Mouse (Mus musculus): ENCODE data around the gene Itga4.

Itga4 gene

GRCm38 (mm10) chr2:79266480-79266879 lies 11.3 kb downstream of the Itga4 start:
- no peak for DNase-seq (ENCODE audit: low spot score)

- DNase-seq (ENCODE audit: low spot score), result no peak
Measured at GRCm38 (mm10) chr2:79267181-79267580, 12.0 kb downstream of the Itga4 start.

- no peak for DNase-seq (ENCODE audit: low spot score)
Measured at GRCm38 (mm10) chr2:79268863-79269262, 13.6 kb downstream of the Itga4 start.

GRCm38 (mm10) chr2:79270034-79270535 lies 14.9 kb downstream of the Itga4 start:
- no peak for DNase-seq (ENCODE audit: low spot score)

GRCm38 (mm10) chr2:79271838-79272237 lies 16.6 kb downstream of the Itga4 start:
- DNase-seq (ENCODE audit: low spot score), result no peak

GRCm38 (mm10) chr2:79278581-79278980 lies 23.4 kb downstream of the Itga4 start:
- DNase-seq (ENCODE audit: low spot score), result no peak

- DNase-seq (ENCODE audit: low spot score), result no peak
Measured at GRCm38 (mm10) chr2:79284206-79284605, 29.0 kb downstream of the Itga4 start.

GRCm38 (mm10) chr2:79290149-79290548 lies 34.9 kb downstream of the Itga4 start:
- DNase-seq (ENCODE audit: low spot score), result no peak

- no peak for DNase-seq (ENCODE audit: low spot score)
Measured at GRCm38 (mm10) chr2:79291922-79292321, 36.7 kb downstream of the Itga4 start.

GRCm38 (mm10) chr2:79292431-79292830 lies 37.2 kb downstream of the Itga4 start:
- no peak for DNase-seq (ENCODE audit: low spot score)

- DNase-seq (ENCODE audit: low spot score), result no peak
Measured at GRCm38 (mm10) chr2:79302398-79302797, 47.2 kb downstream of the Itga4 start.

GRCm38 (mm10) chr2:79307549-79307948 lies 52.3 kb downstream of the Itga4 start:
- DNase-seq (ENCODE audit: low spot score), result no peak

GRCm38 (mm10) chr2:79309454-79310118 lies 54.4 kb downstream of the Itga4 start:
- no peak for DNase-seq (ENCODE audit: low spot score)

GRCm38 (mm10) chr2:79312499-79312898 lies 57.3 kb downstream of the Itga4 start:
- no peak for DNase-seq (ENCODE audit: low spot score)

- no peak for DNase-seq (ENCODE audit: low spot score)
Measured at GRCm38 (mm10) chr2:79315108-79315507, 59.9 kb downstream of the Itga4 start.

- DNase-seq (ENCODE audit: low spot score), result no peak
Measured at GRCm38 (mm10) chr2:79316182-79316880, 61.1 kb downstream of the Itga4 start.

- peak; percentile 13 for DNase-seq (ENCODE audit: low spot score)
Measured at GRCm38 (mm10) chr2:79328079-79328478, 72.9 kb downstream of the Itga4 start.

GRCm38 (mm10) chr2:79334661-79335060 lies 79.4 kb downstream of the Itga4 start:
- no peak for DNase-seq (ENCODE audit: low spot score)

GRCm38 (mm10) chr2:79336141-79336540 lies 80.9 kb downstream of the Itga4 start:
- no peak for DNase-seq (ENCODE audit: low spot score)

- DNase-seq (ENCODE audit: low spot score), result no peak
Measured at GRCm38 (mm10) chr2:79339003-79339402, 83.8 kb downstream of the Itga4 start.

GRCm38 (mm10) chr2:79343115-79343514 lies 87.9 kb downstream of the Itga4 start:
- DNase-seq (ENCODE audit: low spot score), result no peak

- peak; percentile 69 for DNase-seq (ENCODE audit: low spot score)
Measured at GRCm38 (mm10) chr2:79351179-79352099, 96.2 kb downstream of the Itga4 start.

All from embryo, embryonic 10.5 days (tissue).